Mouse (Mus musculus): ENCODE results near the gene H1f0.

H1f0 gene

GRCm38 (mm10) chr15:79071117-79072039 is 43.1 kb downstream of the H1f0 start:
- no peak for DNase-seq (ENCODE audit: low spot score)

- DNase-seq (ENCODE audit: low spot score): no peak
Observed at GRCm38 (mm10) chr15:79073752-79074151, 45.5 kb downstream of the H1f0 start.

DNA sequence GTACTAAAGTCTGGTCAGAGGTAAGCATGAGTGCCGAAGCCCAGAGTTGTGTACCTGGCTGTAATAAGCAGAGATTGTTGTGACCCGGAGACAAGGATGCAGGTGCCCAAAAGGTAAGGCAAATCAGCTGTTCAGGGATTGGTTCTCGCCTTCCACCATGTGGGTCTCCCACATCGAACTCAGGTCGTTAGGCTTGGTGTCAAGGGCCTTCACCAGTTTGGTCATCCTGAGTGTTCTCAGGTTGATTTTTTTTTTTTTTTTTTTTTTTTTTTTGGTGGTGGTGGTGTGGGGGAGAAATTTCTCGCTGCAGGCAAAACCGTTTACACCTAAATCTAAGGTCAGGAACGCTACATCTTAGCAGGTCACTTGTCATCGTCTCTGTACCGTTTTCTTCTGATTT is 46.2 kb downstream of the H1f0 start:
- DNase-seq (ENCODE audit: low spot score): no peak

DNA sequence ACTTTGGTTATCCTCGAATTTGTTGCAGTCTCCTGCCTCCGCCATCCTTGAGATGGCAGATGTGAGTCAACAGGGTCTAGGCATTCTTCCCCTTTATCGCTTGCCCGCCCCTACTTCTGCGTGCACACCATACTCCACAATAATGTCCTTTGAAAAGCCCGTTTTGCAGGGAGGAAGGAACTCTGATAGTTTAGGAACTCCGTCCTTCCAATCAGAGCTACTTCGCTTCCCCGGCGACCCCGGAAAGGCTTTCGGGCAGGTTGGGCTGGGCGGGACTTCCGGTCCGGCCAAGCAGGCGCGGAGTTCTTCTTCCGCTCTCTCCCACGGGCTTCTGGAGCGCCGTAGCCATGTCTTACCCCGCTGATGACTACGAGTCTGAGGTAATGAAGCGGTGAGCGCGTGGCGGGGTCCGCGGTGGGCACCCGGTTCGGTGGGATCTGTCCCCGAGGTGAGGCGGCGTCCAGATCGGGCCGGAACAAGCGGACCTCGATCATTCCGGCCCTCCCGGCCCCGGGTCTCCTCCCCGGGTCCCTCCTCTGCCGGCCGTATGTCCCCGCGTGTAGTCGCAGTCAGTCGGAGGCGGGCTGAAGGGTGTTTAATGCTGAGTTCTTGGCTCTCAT is 46.8 kb downstream of the H1f0 start, which contains the start of gene Eif3l:
TSS of gene Eif3l (plus strand) at position 267 of the 620 bp plus-strand sequence.
- peak; percentile 68 for DNase-seq (ENCODE audit: low spot score)

DNA sequence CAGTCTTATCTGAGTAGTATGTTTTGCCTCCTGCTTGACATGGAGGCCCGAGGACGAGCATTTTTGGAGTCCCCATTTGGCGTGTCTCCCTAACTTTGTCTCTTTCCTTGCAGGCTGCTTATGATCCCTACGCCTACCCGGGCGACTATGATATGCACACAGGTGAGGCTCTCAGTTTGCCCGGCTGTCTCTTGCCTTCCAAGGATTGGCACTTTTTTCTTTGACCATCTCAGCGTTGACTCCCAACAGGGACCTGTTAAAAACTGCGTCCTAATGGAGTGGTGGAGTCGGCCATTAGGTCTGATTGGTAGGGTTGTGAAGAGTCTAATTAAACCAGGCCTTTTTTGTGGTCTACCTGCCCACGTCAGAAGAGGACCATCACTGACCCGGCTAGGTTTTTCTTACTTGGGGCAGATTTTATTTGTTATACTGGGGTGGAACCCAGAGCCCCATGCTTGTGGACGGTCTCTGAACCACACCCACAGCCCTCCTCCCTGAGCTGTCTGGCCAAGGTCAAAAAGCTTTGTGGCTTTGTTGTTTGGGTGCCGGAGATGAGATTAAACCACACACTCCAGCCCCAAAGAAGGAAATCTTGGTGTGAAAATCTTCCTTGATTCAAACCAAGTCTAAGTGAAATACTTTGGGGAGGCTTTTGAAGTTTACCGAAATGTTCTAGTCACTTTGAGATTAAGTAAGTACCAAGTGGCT is 47.6 kb downstream of the H1f0 start:
- no peak for DNase-seq (ENCODE audit: low spot score)

- no peak for DNase-seq (ENCODE audit: low spot score)
Observed at GRCm38 (mm10) chr15:79079567-79079966, 51.3 kb downstream of the H1f0 start.

All from left cerebral cortex, adult 11 months (tissue).